Mouse (Mus musculus) G1E (cell line): Measurements from ENCODE around the gene Lig3. TPM values are rescaled to one million over a fixed set of nuclear protein-coding genes. Genes with fewer than 3 reads are reported as not detected.

Source experiments
- ATAC-seq: 2 replicates; pipeline ENCODE4 v1.8.0; 2016; ENCODE audit warnings: mild to moderate bottlenecking; ENCODE audit not compliant: insufficient number of reproducible peaks, poor library complexity, low FRiP score, severe bottlenecking; ENCODE audit errors: extremely low read depth
- DNase-seq: peaks from one replicate; pipeline ENCODE4 v3.0.0; 2012; ENCODE audit warnings: low spot score
- H3K27me3 ChIP-seq: 2 replicates; pipeline ENCODE4 v1.6.1; 2012; ENCODE audit warnings: mild to moderate bottlenecking, low read length, inconsistent platforms; ENCODE audit not compliant: insufficient read depth
- H3K36me3 ChIP-seq: replicated peaks from 2 replicates; pipeline ENCODE3; 2012; ENCODE audit warnings: mild to moderate bottlenecking, inconsistent platforms
- H3K4me1 ChIP-seq: 2 replicates; pipeline ENCODE4 v1.6.1; 2012; ENCODE audit warnings: low read depth, low read length, inconsistent platforms, mixed read lengths; ENCODE audit not compliant: insufficient read depth
- H3K4me3 ChIP-seq: 2 replicates; pipeline ENCODE4 v1.5.1; 2012; ENCODE audit warnings: low read depth, mild to moderate bottlenecking, inconsistent platforms, low read length, moderate library complexity, mixed read lengths
- H3K9me3 ChIP-seq: replicated peaks from 2 replicates; pipeline ENCODE4 v1.6.1; 2012; ENCODE audit warnings: inconsistent platforms
- CTCF ChIP-seq: IDR thresholded peaks from 2 replicates; pipeline ENCODE4 v1.5.1; 2012; ENCODE audit warnings: low read depth, low read length, inconsistent platforms, mixed read lengths
- GATA1 ChIP-seq: IDR thresholded peaks from 2 replicates; pipeline ENCODE4 v1.6.1; 2012; ENCODE audit warnings: borderline replicate concordance, low read length, inconsistent platforms, mixed read lengths
- GATA2 ChIP-seq: IDR thresholded peaks from 2 replicates; pipeline ENCODE4 v1.6.1; 2012; ENCODE audit warnings: low read depth, low read length, inconsistent platforms, borderline replicate concordance
- POLR2AphosphoS5 ChIP-seq: IDR thresholded peaks from 2 replicates; pipeline ENCODE4 v1.6.1; 2012; ENCODE audit warnings: low read depth, low read length, inconsistent platforms; ENCODE audit not compliant: insufficient replicate concordance
- TAL1 ChIP-seq: conservative IDR thresholded peaks from 2 replicates; pipeline ENCODE4 v1.6.1; 2012; ENCODE audit warnings: low read depth, low read length, inconsistent platforms, mixed read lengths
- polyA plus RNA-seq: library from polyadenylated mRNA; stranded (reverse); fragments of >175 nt; gene quantifications from 2 replicates; pipeline ENCODE4 v1.2.3, GENCODE M21; 2012
- total RNA-seq, 2 experiments: library from RNA; stranded (forward) in 1 of 2; stranded (reverse) in 1 of 2; fragments of 200-1000 nt in 1 of 2; fragments of >200 nt in 1 of 2; fragmentation: Nextera tagmentation in 1 of 2; gene quantifications; 2 replicates each; pipeline ENCODE4 v1.2.3; 2014 to 2017

Gene Lig3
- total and polyA plus RNA-seq, 3 experiments: 33.1 to 60.5 (median 43.0) TPM

GRCm38 (mm10) chr11:82782197-82782596 is 1.3 kb downstream of the Lig3 start:
- Histone ChIP-seq H3K9me3 (no peaks in the 10 kb centered on the region), H3K36me3 (peaks cover 49% of the 10 kb centered on the region), H3K4me3 (peak overlapping the region; percentile 92; the same call in 1 of the 2 replicates), H3K4me1 (peaks cover 35% of the 10 kb centered on the region), H3K27me3 (no peaks in the 10 kb centered on the region)
- DNase-seq: no peak
- ATAC-seq: no peak
- no peak for TF ChIP-seq TAL1
- no peak for TF ChIP-seq POLR2AphosphoS5
- no peak for TF ChIP-seq GATA1
- no peak for TF ChIP-seq GATA2
- TF ChIP-seq CTCF: no peak

- H3K36me3 ChIP-seq: peaks cover 58% of the 10 kb centered on the region
- DNase-seq: no peak
- no peaks in the 10 kb centered on the region for H3K27me3 ChIP-seq
- no peak for ATAC-seq
- H3K4me1 ChIP-seq: peaks cover 35% of the 10 kb centered on the region
- H3K4me3 ChIP-seq: no peak overlapping the region; the same call in 1 of the 2 replicates
- no peaks in the 10 kb centered on the region for H3K9me3 ChIP-seq
- TF ChIP-seq CTCF (no peak), GATA2 (no peak), TAL1 (no peak), GATA1 (no peak), POLR2AphosphoS5 (no peak)
These were observed 2.5 kb downstream of the Lig3 start for GRCm38 (mm10) chr11:82783453-82783852.

GRCm38 (mm10) chr11:82806656-82807055 is 25.7 kb downstream of the Lig3 start:
- H3K27me3 ChIP-seq: no peaks in the 10 kb centered on the region
- no peak for TF ChIP-seq POLR2AphosphoS5
- no peak for TF ChIP-seq GATA2
- no peak for TF ChIP-seq GATA1
- no peak for TF ChIP-seq CTCF
- no peak for DNase-seq
- H3K4me1 ChIP-seq: peaks cover 17% of the 10 kb centered on the region
- no peaks in the 10 kb centered on the region for H3K9me3 ChIP-seq
- peak; percentile 36; the same call in 1 of the 2 replicates for ATAC-seq
- H3K36me3 ChIP-seq: peaks cover 96% of the 10 kb centered on the region
- H3K4me3 ChIP-seq: no peak overlapping the region

GRCm38 (mm10) chr11:82807370-82807769 is 26.5 kb downstream of the Lig3 start:
- DNase-seq (no peak), ATAC-seq (no peak)
- H3K4me1 ChIP-seq: peaks cover 18% of the 10 kb centered on the region
- no peaks in the 10 kb centered on the region for H3K9me3 ChIP-seq
- no peaks in the 10 kb centered on the region for H3K27me3 ChIP-seq
- H3K36me3 ChIP-seq: peaks cover 96% of the 10 kb centered on the region
- TF ChIP-seq POLR2AphosphoS5 (no peak), TAL1 (no peak), GATA1 (no peak), CTCF (no peak)
- H3K4me3 ChIP-seq: no peak overlapping the region

GRCm38 (mm10) chr11:82808485-82808884 is 27.6 kb downstream of the Lig3 start:
- H3K4me3 ChIP-seq: no peak overlapping the region
- ATAC-seq (no peak), DNase-seq (no peak)
- no peak for TF ChIP-seq GATA2
- TF ChIP-seq CTCF: no peak
- TF ChIP-seq TAL1: no peak
- TF ChIP-seq POLR2AphosphoS5: no peak
- no peak for TF ChIP-seq GATA1
- no peaks in the 10 kb centered on the region for H3K9me3 ChIP-seq
- H3K36me3 ChIP-seq: peaks cover 96% of the 10 kb centered on the region
- peaks cover 23% of the 10 kb centered on the region for H3K4me1 ChIP-seq
- no peaks in the 10 kb centered on the region for H3K27me3 ChIP-seq

- H3K36me3 ChIP-seq: peaks cover 89% of the 10 kb centered on the region
- H3K4me3 ChIP-seq: no peak overlapping the region
- H3K27me3 ChIP-seq: no peaks in the 10 kb centered on the region
- H3K4me1 ChIP-seq: peaks cover 47% of the 10 kb centered on the region
- DNase-seq (peak; percentile 33), ATAC-seq (peak; percentile 57)
- no peaks in the 10 kb centered on the region for H3K9me3 ChIP-seq
- TF ChIP-seq POLR2AphosphoS5 (no peak), GATA2 (no peak), CTCF (peak; percentile 86), TAL1 (no peak)
These were observed 38.4 kb downstream of the Lig3 start for GRCm38 (mm10) chr11:82819350-82819749.

GRCm38 (mm10) chr11:82820788-82821456 is 40.0 kb downstream of the Lig3 start:
- Histone ChIP-seq H3K4me1 (peaks cover 59% of the 10 kb centered on the region), H3K27me3 (no peaks in the 10 kb centered on the region), H3K36me3 (peaks cover 88% of the 10 kb centered on the region), H3K4me3 (no peak overlapping the region), H3K9me3 (no peaks in the 10 kb centered on the region)
- ATAC-seq: no peak
- TF ChIP-seq GATA2: no peak
- TF ChIP-seq POLR2AphosphoS5: no peak
- TF ChIP-seq TAL1: no peak
- no peak for TF ChIP-seq CTCF
- no peak for TF ChIP-seq GATA1
- DNase-seq: no peak
